Mouse (Mus musculus) hindlimb bud, embryonic 11.5 days (tissue): Measurements from ENCODE around the gene Xpo6.

ENCODE experiments used
- DNase-seq: peaks from one replicate; pipeline ENCODE4 v3.0.0-alpha.2; 2012; ENCODE audit warnings: low read depth, low spot score; ENCODE audit errors: extremely low spot score

Xpo6 gene

GRCm38 (mm10) chr7:126082286-126082741, 118.0 kb downstream of the Xpo6 start, which contains the start of gene Gsg1l:
Gene Gsg1l, minus strand, starts transcription at chr7:126082411.
- no peak for DNase-seq

- no peak for DNase-seq
Measured at GRCm38 (mm10) chr7:126081727-126082285, 118.5 kb downstream of the Xpo6 start.

GRCm38 (mm10) chr7:126080949-126081654, 119.2 kb downstream of the Xpo6 start:
- DNase-seq: no peak

- DNase-seq: no peak
Measured at GRCm38 (mm10) chr7:126076935-126077334, 123.4 kb downstream of the Xpo6 start.

DNA sequence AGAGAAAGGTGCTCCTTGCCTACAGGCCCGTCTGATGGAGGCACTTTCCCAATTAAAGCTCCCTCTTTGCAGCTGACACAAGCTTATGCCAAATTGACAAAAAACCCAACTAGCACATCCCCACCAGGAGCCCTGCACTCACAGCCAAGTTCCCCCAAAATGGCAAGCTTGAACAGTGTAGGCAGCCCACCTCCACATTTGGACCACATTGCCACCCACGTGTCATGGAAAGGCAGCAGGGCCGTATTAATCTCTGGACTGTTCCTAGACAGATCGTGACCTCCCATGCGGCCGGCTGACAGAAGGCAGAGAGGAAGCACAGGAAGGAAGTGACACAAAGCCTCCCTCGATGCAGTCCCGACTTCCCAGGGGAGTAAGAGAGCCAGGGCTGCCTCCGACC, 125.2 kb downstream of the Xpo6 start:
- no peak for DNase-seq

GRCm38 (mm10) chr7:126070321-126070720, 130.0 kb downstream of the Xpo6 start:
- no peak for DNase-seq

GRCm38 (mm10) chr7:126066777-126067176, 133.5 kb downstream of the Xpo6 start:
- DNase-seq: no peak

DNA sequence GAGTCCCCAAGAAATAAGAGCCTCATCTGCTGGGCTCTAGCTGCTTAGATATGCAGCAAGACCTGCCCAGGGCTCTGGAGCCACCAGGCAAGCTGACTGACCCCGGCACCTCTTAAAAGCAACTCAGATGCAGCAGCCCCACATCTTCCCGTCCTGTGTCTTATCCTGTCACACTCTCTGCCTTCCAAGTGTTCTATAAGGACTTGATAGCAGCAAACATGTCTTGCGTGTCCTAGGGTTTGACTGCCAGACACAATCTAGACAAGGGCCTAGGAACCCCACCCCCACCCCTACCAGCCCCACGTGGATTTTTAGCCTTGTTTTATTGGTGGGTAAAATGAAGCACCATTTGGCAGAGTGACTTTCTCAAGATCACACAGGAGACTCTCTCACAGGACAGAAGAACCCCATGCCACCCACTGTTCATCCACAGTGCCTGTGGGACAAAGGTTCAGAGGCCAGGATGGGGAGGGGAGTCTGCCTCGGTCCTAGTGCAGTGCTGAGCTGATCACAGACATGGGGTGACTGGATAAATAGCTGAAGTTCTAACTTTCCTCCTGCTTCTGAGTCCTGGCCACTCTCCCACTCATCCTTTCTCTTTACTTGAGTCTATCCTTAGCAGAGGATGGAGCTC, 134.9 kb downstream of the Xpo6 start:
- no peak for DNase-seq

DNA sequence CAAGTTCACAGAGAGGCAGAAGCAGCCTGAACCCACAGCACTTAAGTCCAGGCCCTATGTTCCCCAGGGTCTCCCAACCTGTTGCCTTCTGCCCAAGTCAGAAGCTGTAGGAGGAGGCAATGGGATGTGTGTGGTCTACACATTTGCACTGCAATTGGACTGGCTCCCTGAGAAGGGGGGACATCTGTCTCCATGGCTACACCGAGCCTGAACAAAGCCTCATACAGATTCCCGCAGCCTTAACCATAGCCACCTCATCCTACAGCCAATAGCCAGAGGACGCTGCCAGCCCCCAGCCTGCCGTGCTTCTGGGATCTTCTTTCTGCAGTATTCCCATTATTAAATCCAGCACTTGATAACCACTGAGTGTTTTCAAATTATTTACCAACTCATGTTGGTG, 138.1 kb downstream of the Xpo6 start:
- DNase-seq: no peak

DNA sequence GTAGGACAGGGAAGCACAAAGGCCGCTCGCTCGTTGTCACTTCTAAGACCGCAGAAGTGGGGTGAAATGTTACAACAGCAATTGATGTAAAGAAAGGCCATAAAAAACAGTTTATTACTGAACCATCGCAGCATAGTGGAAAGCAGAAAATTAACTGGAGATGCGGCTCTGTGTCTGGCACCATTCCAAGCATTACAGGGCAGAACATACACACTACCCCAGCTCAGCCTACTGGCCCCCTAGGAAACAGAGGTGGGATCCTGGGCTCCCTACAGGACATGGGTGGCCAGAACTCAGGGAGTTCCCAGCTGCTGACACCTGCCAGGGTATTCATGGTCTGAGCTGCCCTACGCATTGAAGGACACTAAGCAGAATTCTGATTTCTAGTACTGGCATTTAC, 141.4 kb downstream of the Xpo6 start:
- DNase-seq: no peak

DNA sequence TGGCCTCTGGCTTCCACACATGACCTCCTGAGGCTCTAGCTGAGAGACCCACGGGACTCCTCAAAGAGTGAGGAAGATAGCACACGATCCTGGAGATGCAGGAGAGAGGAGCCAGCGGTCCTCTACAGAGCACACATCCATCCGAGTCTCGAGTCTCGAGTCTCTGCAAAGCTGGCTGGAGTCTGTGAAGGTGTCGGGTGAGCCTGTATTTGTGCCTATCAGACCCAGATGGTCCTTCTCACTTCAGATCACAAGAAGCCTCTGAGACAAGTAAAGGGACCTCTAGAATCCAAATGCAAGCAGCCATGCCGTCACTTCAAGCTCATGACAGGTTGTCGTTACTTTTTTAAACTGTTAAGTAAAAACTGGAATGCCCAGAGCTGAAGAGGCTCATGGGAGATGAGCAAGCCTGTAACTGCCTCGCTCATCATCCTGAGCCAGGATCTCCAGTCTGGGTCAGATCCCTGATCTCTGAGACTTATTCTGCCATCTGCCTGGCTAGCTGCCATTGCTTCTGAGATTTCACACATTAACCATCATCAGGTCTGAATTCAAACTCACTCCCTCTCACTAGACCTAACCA, 142.9 kb downstream of the Xpo6 start:
- DNase-seq: no peak

- DNase-seq: no peak
Measured at GRCm38 (mm10) chr7:126054574-126054973, 145.7 kb downstream of the Xpo6 start.

- no peak for DNase-seq
Measured at GRCm38 (mm10) chr7:126053618-126054017, 146.7 kb downstream of the Xpo6 start.

- DNase-seq: no peak
Measured at GRCm38 (mm10) chr7:126051910-126052309, 148.4 kb downstream of the Xpo6 start.
